Mouse (Mus musculus) heart, postnatal 14 days (tissue): ENCODE measurements around the gene 1520401A03Rik. TPM values are rescaled to one million over a fixed set of nuclear protein-coding genes. Genes with fewer than 3 reads are reported as not detected.
A peak's percentile ranks its signal among the peaks of the same experiment; 100 is the strongest.

Experiments used
- DNase-seq, 2 experiments: peaks; one replicate each; pipeline ENCODE4 v3.0.0; 2021 to 2022
- intact Hi-C: fragments of 180-260 bp; cut with DNase I; formaldehyde crosslinking; loops from one replicate; pipeline ENCODE4 v1.15.1; 2025
- total RNA-seq, 2 experiments: library from RNA; stranded (reverse); gene quantifications; 2 replicates each; pipeline ENCODE4 v1.2.3; 2021

The 1520401A03Rik gene
- total RNA-seq, 2 experiments from 2014 or later = not detected

DNA sequence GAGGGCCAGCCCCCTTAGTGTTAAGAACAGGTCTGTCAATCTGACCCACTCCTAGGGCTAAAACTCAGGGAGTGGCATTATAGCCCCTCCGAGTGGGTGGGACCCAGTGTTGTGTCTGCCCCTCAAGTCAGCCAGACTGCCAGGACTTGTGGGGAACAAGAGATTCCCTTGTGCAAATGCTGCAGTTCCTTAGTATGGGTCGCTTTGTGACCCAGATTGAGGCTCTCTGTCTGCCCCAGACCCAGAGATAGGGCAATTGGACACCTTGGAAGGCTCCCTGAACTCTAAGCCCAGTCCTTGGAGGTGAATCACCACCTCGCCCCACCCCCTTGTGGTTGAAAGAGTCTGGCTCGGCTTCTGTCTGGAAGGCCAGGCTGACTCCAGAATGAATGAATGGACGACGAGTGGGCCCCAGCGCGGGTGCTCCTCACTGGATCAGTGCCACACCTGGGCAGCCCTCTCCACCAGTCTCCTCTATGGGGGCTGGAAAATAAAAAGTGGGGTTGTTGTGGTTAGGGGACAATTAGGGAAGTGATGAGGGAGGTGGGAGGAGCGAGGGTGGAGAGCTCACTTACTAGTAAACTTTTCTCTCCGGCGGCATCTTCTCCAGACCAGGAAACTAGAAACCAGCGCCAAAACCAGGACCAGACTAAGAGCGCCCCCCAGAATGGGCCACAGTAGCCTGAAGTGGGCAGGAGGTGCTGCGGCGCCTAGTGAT is 46.9 kb downstream of the 1520401A03Rik start:
- intact Hi-C loops = loop anchor here (2.0 kb wide), 1 partner anchor 27 kb away; no protein-coding TSS in a partner anchor
- DNase-seq = peak; percentile 34 to 50

DNA sequence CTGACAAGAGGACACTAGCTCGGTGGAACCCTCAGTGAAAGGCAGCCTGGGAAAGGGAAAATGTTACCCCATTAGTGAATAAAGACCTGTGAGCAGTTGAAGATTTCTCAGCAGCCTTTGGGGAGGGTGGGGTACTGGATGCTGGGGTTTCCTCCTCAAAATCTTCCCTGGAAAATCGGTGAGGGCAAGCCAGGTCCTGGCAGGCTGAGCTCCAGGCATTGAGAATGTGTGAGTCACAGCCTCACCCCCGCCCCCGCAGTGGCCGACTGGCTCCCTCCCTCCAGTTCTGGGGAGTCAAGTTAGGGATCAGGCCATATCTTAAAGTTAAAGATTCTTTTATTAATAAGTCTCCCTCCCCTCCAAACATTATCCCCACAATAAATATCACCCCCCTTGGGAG is 47.5 kb downstream of the 1520401A03Rik start:
- intact Hi-C loops = no loop called here
- peak; percentile 65 to 66 for DNase-seq

DNA sequence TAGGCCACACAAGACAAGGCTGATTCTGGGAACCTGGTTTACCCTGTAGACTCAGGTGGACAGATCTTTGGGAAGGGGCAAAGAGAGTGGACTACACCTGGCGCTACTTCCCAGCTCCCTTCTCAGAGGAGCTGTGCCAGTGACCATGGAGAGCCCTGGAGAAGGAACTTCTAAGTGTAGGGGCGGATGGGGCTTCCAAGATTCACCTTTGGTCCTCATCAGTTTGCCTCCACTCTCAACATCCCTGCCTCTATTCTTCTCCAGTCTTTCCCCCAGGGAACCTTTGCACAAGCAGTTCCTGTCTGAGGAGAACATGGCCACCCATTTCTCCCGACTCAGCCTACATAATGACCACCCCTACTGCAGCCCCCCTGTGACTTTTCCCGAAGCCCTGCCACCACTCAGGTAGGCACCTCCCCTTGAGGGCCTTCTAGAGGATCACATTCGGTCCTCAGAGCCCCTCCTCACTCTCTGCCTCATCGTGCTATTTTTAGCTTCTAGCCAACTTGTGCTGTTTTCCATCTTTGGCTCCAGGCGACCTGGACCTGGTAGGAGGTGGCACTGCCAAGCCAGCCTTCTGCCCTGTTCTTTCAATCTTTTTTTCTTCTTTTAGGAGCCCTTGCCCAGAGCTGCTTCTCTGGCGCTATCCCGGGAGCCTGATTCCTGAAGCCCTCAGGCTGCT is 48.2 kb downstream of the 1520401A03Rik start:
- peak; percentile 20 to 48 for DNase-seq
- intact Hi-C loops = no loop called here

DNA sequence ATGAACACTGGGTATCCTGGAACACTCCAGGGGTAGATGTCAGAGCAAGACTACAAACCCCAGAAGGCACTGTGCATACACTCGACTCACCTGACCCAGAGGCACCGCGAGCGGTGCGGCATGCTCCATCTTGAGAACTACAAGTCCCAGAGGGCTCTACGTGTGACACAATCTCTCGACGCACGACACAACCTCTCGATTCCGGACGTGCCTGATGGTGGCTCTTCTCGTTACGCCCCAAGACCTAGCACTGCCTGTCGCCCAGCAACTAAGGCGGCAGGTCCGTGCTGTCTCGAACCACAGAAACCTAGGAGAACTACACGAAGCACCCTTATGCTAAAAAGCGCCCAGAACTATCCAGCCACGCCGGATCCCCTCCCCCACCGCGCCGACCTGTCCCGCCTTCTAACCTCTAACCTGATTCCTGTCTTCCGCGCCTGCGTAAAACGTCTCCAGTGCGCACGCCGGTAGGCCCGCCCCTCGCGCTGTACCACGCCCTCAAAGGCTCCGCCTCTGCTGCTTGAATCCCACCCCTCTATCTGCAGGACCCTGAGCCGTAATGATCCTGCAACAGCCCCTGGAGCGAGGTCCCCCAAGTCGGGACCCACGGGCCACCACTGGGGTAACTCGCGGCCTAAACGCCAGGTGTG is 49.0 kb downstream of the 1520401A03Rik start, which contains the start of the genes Hcfc1r1 and Thoc6:
Gene Hcfc1r1 (plus strand): TSS at position 173 of the 650 bp plus-strand sequence.
Gene Thoc6 (minus strand): TSS at position 459 of the 650 bp plus-strand sequence.
- peak; percentile 89 to 92 for DNase-seq
- intact Hi-C loops = no loop called here

DNA sequence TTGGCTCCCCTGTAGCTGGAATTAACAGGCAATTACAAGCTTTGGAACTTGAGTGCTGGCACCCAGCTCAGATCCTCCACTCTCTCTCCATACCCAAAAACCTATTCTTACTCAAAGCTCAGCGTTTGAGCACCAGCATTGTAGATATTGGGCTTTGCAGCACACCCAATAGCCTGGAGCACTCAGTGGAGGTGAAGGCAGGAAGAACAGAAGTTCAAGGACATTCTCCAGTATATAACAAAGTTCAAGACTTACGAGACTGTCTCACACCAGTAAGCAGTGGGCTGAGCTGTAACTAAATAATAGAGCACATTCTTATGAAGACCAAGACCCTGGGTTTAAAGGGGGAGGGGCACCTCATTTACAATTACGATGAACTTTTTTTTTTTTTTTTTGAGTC is 49.8 kb downstream of the 1520401A03Rik start:
- intact Hi-C loops = no loop called here
- DNase-seq = no peak

DNA sequence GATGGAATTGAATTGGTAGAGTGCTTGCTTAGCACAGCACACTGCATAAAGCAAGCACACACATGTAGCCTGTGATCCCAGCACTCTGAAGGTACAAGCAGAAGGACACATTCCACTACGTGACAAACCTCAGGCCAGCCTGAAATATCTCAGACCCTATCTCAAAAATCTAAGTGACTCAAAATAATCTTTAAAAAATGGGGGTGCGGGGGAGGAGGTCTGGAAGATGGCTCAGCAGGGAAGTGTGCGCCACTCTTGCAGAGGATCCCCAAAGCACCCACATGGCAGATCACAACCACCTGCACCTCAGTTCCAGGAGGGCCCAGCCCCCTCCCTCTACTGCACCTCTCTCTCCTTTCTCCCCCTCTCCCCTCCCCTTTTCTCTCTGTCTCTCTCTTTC is 51.1 kb downstream of the 1520401A03Rik start:
- DNase-seq = no peak
- intact Hi-C loops = no loop called here

DNA sequence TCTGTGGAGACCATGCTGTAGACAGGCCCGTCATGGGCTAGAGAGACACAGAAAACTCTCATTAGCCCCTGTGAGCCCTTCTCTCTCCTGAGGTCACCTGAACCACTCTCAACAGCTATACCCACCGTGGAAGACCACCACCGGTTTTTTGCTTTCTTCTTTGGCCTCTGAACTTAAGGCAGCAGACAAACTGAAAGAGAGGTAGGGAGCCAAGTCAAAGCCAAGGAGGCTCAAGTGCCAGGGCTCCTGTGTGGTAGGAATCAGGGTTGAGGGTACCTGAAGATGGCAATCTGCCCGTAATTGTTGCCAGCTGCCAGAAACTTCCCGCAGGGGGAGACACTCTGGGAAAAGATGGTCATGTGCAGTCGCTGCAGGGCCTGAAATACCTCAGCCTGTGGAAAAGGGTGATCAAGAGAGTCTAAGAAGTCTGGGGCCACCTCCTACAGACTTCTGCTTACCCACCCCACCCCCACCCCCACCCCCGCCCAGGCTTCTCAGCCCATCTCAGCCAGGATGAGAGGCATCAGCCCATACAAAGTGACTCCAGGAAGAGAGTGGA is 52.0 kb downstream of the 1520401A03Rik start:
- no peak for DNase-seq
- intact Hi-C loops = no loop called here

DNA sequence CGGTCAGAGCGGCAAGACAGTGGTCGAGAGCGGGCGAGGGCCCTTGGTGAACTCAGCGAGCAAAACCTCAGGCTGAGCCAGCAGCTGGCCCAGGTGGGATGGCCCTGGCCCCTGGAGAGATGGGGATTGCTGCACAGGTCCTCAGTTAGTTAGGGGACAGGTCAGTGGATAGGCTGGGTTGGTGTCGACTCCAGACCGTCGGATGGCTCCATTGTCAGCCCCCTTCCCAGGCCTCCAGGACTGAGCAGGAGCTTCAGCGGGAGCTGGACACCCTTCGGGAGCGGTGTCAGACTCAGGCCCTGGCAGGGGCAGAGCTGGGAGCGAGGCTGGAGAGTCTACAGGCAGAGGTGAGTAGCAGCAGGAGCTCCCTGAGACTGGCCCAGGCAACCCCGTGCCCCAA is 57.1 kb downstream of the 1520401A03Rik start:
- intact Hi-C loops = no loop called here
- no peak for DNase-seq

DNA sequence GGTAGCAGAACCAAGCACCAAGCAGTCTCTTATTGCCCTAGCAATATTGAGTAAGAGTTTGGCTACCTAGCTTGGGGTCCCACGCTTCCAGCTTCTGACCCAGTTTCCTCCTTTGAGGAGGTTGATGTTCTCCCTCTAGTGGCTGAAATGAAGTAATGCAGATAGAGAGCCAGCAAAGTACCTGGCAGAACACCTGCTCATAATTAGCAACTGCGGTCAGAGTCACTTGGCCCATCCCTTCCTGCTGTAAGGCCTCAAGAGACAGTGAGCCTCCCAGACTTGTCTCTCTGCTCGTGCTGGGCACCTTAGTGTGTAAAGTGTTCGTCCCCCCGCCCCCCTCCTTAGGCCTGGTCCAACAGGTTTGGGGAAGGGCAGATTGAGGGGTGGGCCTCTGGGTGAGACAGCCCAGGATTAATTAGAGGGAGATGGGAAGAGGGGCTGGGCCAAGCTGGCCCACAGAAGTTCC is 58.0 kb downstream of the 1520401A03Rik start:
- no peak for DNase-seq
- intact Hi-C loops = no loop called here

DNA sequence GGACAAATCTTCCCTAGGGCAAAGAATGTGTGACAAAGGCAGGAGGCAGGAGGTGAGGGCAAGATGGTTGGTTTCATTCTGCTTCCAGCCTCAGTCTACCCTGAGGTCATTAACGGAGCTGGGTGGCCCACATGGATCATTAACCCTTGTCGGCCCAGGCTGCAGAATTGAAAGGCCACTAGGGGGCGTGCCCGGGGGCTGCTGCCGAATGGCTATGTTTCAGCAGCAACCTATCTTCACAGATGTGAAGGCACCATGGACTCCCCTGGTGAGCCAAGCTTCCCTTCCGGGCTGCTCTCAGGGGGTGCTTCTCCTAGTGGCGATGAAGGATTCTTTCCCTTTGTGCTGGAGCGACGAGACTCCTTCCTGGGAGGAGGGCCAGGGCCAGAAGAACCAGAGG is 61.1 kb downstream of the 1520401A03Rik start:
- intact Hi-C loops = loop anchor here (2.0 kb wide), 1 partner anchor 45 kb away; no protein-coding TSS in a partner anchor
- no peak for DNase-seq

DNA sequence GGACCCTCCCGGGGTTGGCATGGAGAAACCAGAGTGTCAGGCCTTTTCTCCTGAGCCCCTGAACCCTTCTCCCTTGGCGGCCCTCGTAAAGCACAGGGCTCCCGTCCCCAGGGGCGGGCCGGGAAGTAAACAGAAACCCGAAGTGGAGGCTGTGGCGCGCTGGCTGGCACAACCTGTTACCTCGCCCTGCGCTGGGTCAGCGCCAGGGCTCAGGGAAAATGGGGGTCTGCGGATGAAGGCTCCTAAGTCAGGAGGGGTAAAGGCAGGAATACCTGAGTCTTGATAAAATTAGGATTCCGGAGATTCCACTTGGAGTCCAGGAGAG is 61.7 kb downstream of the 1520401A03Rik start:
- intact Hi-C loops = loop anchor here (2.0 kb wide), 1 partner anchor 46 kb away; no protein-coding TSS in a partner anchor
- no peak for DNase-seq

DNA sequence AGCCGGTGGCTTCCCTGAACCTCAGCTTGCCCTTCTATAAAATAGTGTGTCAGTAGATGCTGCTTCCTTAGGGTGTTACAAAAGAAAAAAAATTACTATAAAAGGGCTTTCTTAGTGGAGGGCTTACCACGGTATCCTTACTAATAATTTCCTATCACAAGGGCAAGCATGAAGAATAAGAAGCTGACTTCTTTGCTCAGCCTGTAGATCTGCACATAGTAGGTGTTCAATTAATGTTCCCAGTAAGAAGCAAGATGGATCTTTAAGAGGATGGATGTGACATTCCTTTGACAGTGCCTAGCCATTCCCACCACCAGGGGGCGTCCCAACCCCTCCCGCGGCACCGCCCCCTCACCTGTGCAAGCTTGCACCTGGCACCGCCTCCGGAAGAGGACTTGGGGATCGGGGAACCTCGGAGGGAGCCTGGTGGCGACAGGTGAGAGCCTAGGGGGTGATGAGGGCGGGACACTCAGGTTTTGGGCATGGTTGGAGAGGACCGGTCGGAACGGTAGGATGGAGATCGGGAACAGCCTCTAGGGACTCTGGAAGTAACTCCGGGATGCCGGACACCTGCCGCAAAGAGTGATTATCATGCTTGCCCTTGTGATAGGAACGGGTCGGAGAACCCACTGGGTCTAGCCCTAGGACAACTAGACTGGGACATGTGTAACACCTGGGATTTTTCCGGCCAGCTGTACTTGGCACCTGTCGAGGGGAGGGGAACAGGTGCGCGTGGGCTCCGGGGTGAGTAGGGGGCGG is 62.3 kb downstream of the 1520401A03Rik start, which contains the start of gene Bicdl2:
Gene Bicdl2 (plus strand): TSS at position 390 of the 759 bp plus-strand sequence.
- intact Hi-C loops = loop anchor here (2.0 kb wide), 1 partner anchor 47 kb away; no protein-coding TSS in a partner anchor

DNA sequence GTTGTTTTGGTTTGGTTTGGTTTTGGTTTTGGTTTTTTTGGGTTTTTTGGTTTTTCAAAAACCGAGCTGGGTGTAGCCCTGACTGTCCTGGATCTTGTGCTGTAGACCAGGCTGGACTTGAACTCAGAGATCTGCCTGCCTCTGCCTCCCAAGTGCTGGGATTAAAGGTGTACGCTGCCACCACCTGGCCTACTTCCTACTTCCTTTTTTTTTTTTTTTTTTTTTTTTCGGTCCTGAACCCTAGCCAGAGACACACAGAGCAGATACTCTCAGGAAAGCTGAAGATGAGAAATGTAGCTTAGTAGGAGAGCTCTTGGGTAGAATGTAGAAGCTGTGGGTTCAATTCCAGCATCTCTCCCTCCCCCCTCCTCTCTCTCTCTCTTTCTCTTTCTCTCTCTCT is 64.1 kb downstream of the 1520401A03Rik start:
- no peak for DNase-seq
- intact Hi-C loops = no loop called here

More for the DNA sequence above, 62.3 kb downstream of the 1520401A03Rik start, which contains the start of gene Bicdl2:
- peak; percentile 36 to 44 for DNase-seq

Other genes with a start within 250 kb of the 1520401A03Rik start
- gene Vmn2r117, start 243.1 kb downstream of the 1520401A03Rik start, total RNA-seq = not detected
- gene Zfp213, start 158.5 kb downstream of the 1520401A03Rik start, total RNA-seq = 1 to 10 TPM; 4.9 to 5.8 TPM
- 1 to 10 TPM; 4.3 to 5.0 TPM for gene Zfp13, start 123.3 kb downstream of the 1520401A03Rik start, total RNA-seq
- not detected for gene Zscan10, start 121.9 kb downstream of the 1520401A03Rik start, total RNA-seq
- under 1 TPM; 0.10 to 0.24 TPM for gene Mmp25, start 77.5 kb downstream of the 1520401A03Rik start, total RNA-seq
- gene Bicdl2, start 62.3 kb downstream of the 1520401A03Rik start, total RNA-seq = not detected
- gene Hcfc1r1, start 49.2 kb downstream of the 1520401A03Rik start, total RNA-seq = 100 to 1,000 TPM; 186 to 198 TPM
- 10 to 100 TPM; 13.5 to 15.9 TPM for gene Thoc6, start 48.9 kb downstream of the 1520401A03Rik start, total RNA-seq
- gene Tnfrsf12a, start 45.3 kb downstream of the 1520401A03Rik start, total RNA-seq = 10 to 100 TPM; 43.8 to 76.5 TPM
- gene Cldn6, start 43.5 kb downstream of the 1520401A03Rik start, total RNA-seq = not detected
- gene Cldn9, start 38.8 kb downstream of the 1520401A03Rik start, total RNA-seq = not detected
- 1 to 10 TPM; 3.1 to 3.6 TPM for gene Pkmyt1, start 3.6 kb upstream of the 1520401A03Rik start, total RNA-seq
- 10 to 100 TPM; 21.8 to 23.4 TPM for gene Paqr4, start 18.1 kb upstream of the 1520401A03Rik start, total RNA-seq
- not detected for gene Kremen2, start 23.1 kb upstream of the 1520401A03Rik start, total RNA-seq
- 10 to 100 TPM; 30.2 to 30.8 TPM for gene Flywch1, start 48.8 kb upstream of the 1520401A03Rik start, total RNA-seq
- 1 to 10 TPM; 1.6 TPM for gene Flywch2, start 63.3 kb upstream of the 1520401A03Rik start, total RNA-seq
- gene Srrm2, start 67.7 kb upstream of the 1520401A03Rik start, total RNA-seq = 100 to 1,000 TPM; 192 to 227 TPM
- gene Elob, start 106.4 kb upstream of the 1520401A03Rik start, total RNA-seq = 100 to 1,000 TPM; 339 to 355 TPM
- gene Prss33, start 113.3 kb upstream of the 1520401A03Rik start, total RNA-seq = not detected
- not detected for gene Prss32, start 121.1 kb upstream of the 1520401A03Rik start, total RNA-seq
- gene Prss41, start 121.4 kb upstream of the 1520401A03Rik start, total RNA-seq = not detected
- gene Prss21, start 145.3 kb upstream of the 1520401A03Rik start, total RNA-seq = not detected
- gene Dcpp1, start 158.1 kb upstream of the 1520401A03Rik start, total RNA-seq = not detected
- not detected for gene Dcpp2, start 158.1 kb upstream of the 1520401A03Rik start, total RNA-seq
- gene Dcpp3, start 194.7 kb upstream of the 1520401A03Rik start, total RNA-seq = not detected
- not detected for gene Sbp, start 218.9 kb upstream of the 1520401A03Rik start, total RNA-seq
- not detected for gene Sbpl, start 232.5 kb upstream of the 1520401A03Rik start, total RNA-seq